Mouse (Mus musculus) cortical plate, adult 2 months (tissue): ENCODE results near the gene Gng3. TPM values are rescaled to one million over a fixed set of nuclear protein-coding genes. Genes with fewer than 3 reads are reported as not detected.
A peak's percentile ranks its signal among the peaks of the same experiment; 100 is the strongest.

Experiments
- H3K27ac ChIP-seq: fragments of 200-500 bp; 2 replicates; pipeline ENCODE4 v1.5.1; 2012; ENCODE audit warnings: low read length, control low read depth, inconsistent platforms; ENCODE audit not compliant: insufficient read depth
- H3K4me1 ChIP-seq: fragments of 200-500 bp; 2 replicates; pipeline ENCODE4 v1.6.1; 2011; ENCODE audit warnings: low read length; ENCODE audit not compliant: control insufficient read depth, insufficient read depth
- H3K4me3 ChIP-seq: fragments of 200-500 bp; 2 replicates; pipeline ENCODE4 v1.5.1; 2011; ENCODE audit warnings: mild to moderate bottlenecking, low read length, control low read depth; ENCODE audit not compliant: insufficient read depth
- CTCF ChIP-seq: fragments of 200-500 bp; IDR thresholded peaks from 2 replicates; pipeline ENCODE4 v1.5.1; 2011; ENCODE audit warnings: mild to moderate bottlenecking, control low read depth, low read length; ENCODE audit not compliant: insufficient read depth; ENCODE audit errors: extremely low read depth
- POLR2A ChIP-seq: fragments of 200-500 bp; IDR thresholded peaks from 2 replicates; pipeline ENCODE4 v1.6.1; 2011; ENCODE audit warnings: mild to moderate bottlenecking, low read length, control low read depth; ENCODE audit not compliant: insufficient read depth; ENCODE audit errors: extremely low read depth
- polyA plus RNA-seq: library from polyadenylated mRNA; depleted of rRNA; stranded (reverse); fragments of >200 nt; gene quantifications from 2 replicates; pipeline ENCODE4 v1.2.3, GENCODE M21; 2012; rRNA removed

Gene Gng3
- polyA plus RNA-seq, 1 experiment, result 275 TPM

- no peak overlapping the region for H3K4me3 ChIP-seq
- peak overlapping the region; percentile 32 for H3K27ac ChIP-seq
- no peak for TF ChIP-seq POLR2A
- TF ChIP-seq CTCF, result no peak
- H3K4me1 ChIP-seq, result peaks cover 6% of the 10 kb centered on the region; the same call in 1 of the 2 replicates
Measured at GRCm38 (mm10) chr19:8789171-8789570, 49.8 kb downstream of the Gng3 start.

- Histone ChIP-seq H3K4me3 (no peak overlapping the region), H3K27ac (peak overlapping the region; percentile 32), H3K4me1 (peaks cover 6% of the 10 kb centered on the region; the same call in 1 of the 2 replicates)
- TF ChIP-seq POLR2A (no peak), CTCF (no peak)
Measured at GRCm38 (mm10) chr19:8788521-8788920, 50.5 kb downstream of the Gng3 start.

Other genes starting within 250 kb of the Gng3 start
- 23.4 and 23.9 TPM in 2 replicates for gene Slc22a8, start 247.9 kb downstream of the Gng3 start, polyA plus RNA-seq
- gene Slc22a6, start 221.2 kb downstream of the Gng3 start, polyA plus RNA-seq, result 5.9 and 6.5 TPM in 2 replicates
- gene Chrm1, start 175.4 kb downstream of the Gng3 start, polyA plus RNA-seq, result 109 and 117 TPM in 2 replicates
- gene Slc3a2, start 115.8 kb downstream of the Gng3 start, polyA plus RNA-seq, result 200 TPM in 2 replicates
- gene Wdr74, start 103.4 kb downstream of the Gng3 start, polyA plus RNA-seq, result 50.2 and 51.3 TPM in 2 replicates
- 0.59 TPM in 1 of 2 replicates, not detected in the other for gene 1700092M07Rik, start 98.5 kb downstream of the Gng3 start, polyA plus RNA-seq
- gene Stx5a, start 97.8 kb downstream of the Gng3 start, polyA plus RNA-seq, result 106 and 109 TPM in 2 replicates
- 121 and 127 TPM in 2 replicates for gene Nxf1, start 82.1 kb downstream of the Gng3 start, polyA plus RNA-seq
- gene Tmem223, start 68.2 kb downstream of the Gng3 start, polyA plus RNA-seq, result 134 and 142 TPM in 2 replicates
- 18.7 and 18.8 TPM in 2 replicates for gene Tmem179b, start 64.7 kb downstream of the Gng3 start, polyA plus RNA-seq
- 15.1 and 15.5 TPM in 2 replicates for gene Taf6l, start 52.8 kb downstream of the Gng3 start, polyA plus RNA-seq
- 177 and 184 TPM in 2 replicates for gene Polr2g, start 40.6 kb downstream of the Gng3 start, polyA plus RNA-seq
- 4.0 TPM in 2 replicates for gene Zbtb3, start 36.6 kb downstream of the Gng3 start, polyA plus RNA-seq
- 29.0 and 29.5 TPM in 2 replicates for gene Ttc9c, start 19.9 kb downstream of the Gng3 start, polyA plus RNA-seq
- gene Hnrnpul2, start 19.2 kb downstream of the Gng3 start, polyA plus RNA-seq, result 78.5 and 85.1 TPM in 2 replicates
- gene AC129217.1, start 9.4 kb downstream of the Gng3 start, polyA plus RNA-seq, result not detected in 2 replicates
- 135 and 137 TPM in 2 replicates for gene Bscl2, start 1.7 kb downstream of the Gng3 start, polyA plus RNA-seq
- 1.0 and 1.3 TPM in 2 replicates for gene Lrrn4cl, start 11.6 kb upstream of the Gng3 start, polyA plus RNA-seq
- 108 and 118 TPM in 2 replicates for gene Ubxn1, start 32.3 kb upstream of the Gng3 start, polyA plus RNA-seq
- gene Uqcc3, start 41.7 kb upstream of the Gng3 start, polyA plus RNA-seq, result 70.1 and 77.2 TPM in 2 replicates
- gene Lbhd1, start 44.5 kb upstream of the Gng3 start, polyA plus RNA-seq, result 3.4 and 4.2 TPM in 2 replicates
- not detected in 2 replicates for gene Gm49403, start 44.7 kb upstream of the Gng3 start, polyA plus RNA-seq
- gene 1810009A15Rik, start 49.7 kb upstream of the Gng3 start, polyA plus RNA-seq, result 40.1 and 41.3 TPM in 2 replicates
- gene Gm49416, start 49.7 kb upstream of the Gng3 start, polyA plus RNA-seq, result not detected in 2 replicates
- gene Ints5, start 53.8 kb upstream of the Gng3 start, polyA plus RNA-seq, result 16.1 and 16.7 TPM in 2 replicates
- gene Ganab, start 58.9 kb upstream of the Gng3 start, polyA plus RNA-seq, result 87.5 and 89.8 TPM in 2 replicates
- 222 and 224 TPM in 2 replicates for gene B3gat3, start 81.2 kb upstream of the Gng3 start, polyA plus RNA-seq
- 8.0 and 9.2 TPM in 2 replicates for gene Rom1, start 90.2 kb upstream of the Gng3 start, polyA plus RNA-seq
- 12.8 and 13.2 TPM in 2 replicates for gene Eml3, start 90.4 kb upstream of the Gng3 start, polyA plus RNA-seq
- gene Mta2, start 102.7 kb upstream of the Gng3 start, polyA plus RNA-seq, result 24.6 and 25.2 TPM in 2 replicates
- 20.0 and 22.8 TPM in 2 replicates for gene Tut1, start 114.7 kb upstream of the Gng3 start, polyA plus RNA-seq
- 286 and 289 TPM in 2 replicates for gene Eef1g, start 127.8 kb upstream of the Gng3 start, polyA plus RNA-seq
- gene Ahnak, start 150.1 kb upstream of the Gng3 start, polyA plus RNA-seq, result 6.7 and 7.7 TPM in 2 replicates
- gene Scgb1a1, start 248.8 kb upstream of the Gng3 start, polyA plus RNA-seq, result not detected in 2 replicates